Mouse (Mus musculus) testis, postnatal 14 days (tissue): Measurements from ENCODE around the gene Natd1.
"Not testable (repeated sequence)": the region's sequence is repeated elsewhere in the genome, so short reads cannot be mapped to it uniquely, and the experiment has no call there.

Source experiments
- DNase-seq: peaks from one replicate; pipeline ENCODE4 v3.0.0; 2021; ENCODE audit warnings: low spot score

The Natd1 gene

GRCm38 (mm10) chr11:60889861-60890260 lies 24.7 kb downstream of the Natd1 start:
- DNase-seq: no peak

GRCm38 (mm10) chr11:60886986-60887385 lies 27.6 kb downstream of the Natd1 start:
- not testable (repeated sequence) for DNase-seq

- DNase-seq: no peak
Measured at GRCm38 (mm10) chr11:60882386-60882785, 32.2 kb downstream of the Natd1 start.

- no peak for DNase-seq
Measured at GRCm38 (mm10) chr11:60880559-60880958, 34.0 kb downstream of the Natd1 start.

GRCm38 (mm10) chr11:60879423-60879822 lies 35.1 kb downstream of the Natd1 start:
- DNase-seq: peak; percentile 55

- peak; percentile 97 for DNase-seq
Measured at GRCm38 (mm10) chr11:60878675-60879294, 35.8 kb downstream of the Natd1 start, which contains the start of gene Tmem11. Gene Tmem11, minus strand, starts transcription at chr11:60879272.

- DNase-seq: peak; percentile 79
Measured at GRCm38 (mm10) chr11:60878056-60878612, 36.4 kb downstream of the Natd1 start.

GRCm38 (mm10) chr11:60873101-60873500 lies 41.4 kb downstream of the Natd1 start:
- no peak for DNase-seq

GRCm38 (mm10) chr11:60871409-60871808 lies 43.1 kb downstream of the Natd1 start:
- no peak for DNase-seq

GRCm38 (mm10) chr11:60869471-60869870 lies 45.1 kb downstream of the Natd1 start:
- not testable (repeated sequence) for DNase-seq

- no peak for DNase-seq
Measured at GRCm38 (mm10) chr11:60867904-60868303, 46.6 kb downstream of the Natd1 start.

- DNase-seq: no peak
Measured at GRCm38 (mm10) chr11:60867456-60867855, 47.1 kb downstream of the Natd1 start.

GRCm38 (mm10) chr11:60866021-60866420 lies 48.5 kb downstream of the Natd1 start:
- no peak for DNase-seq

GRCm38 (mm10) chr11:60864916-60865315 lies 49.6 kb downstream of the Natd1 start:
- no peak for DNase-seq

- no peak for DNase-seq
Measured at GRCm38 (mm10) chr11:60864166-60864565, 50.4 kb downstream of the Natd1 start.

- DNase-seq: no peak
Measured at GRCm38 (mm10) chr11:60863196-60863595, 51.4 kb downstream of the Natd1 start.

GRCm38 (mm10) chr11:60861993-60862392 lies 52.6 kb downstream of the Natd1 start:
- DNase-seq: no peak

- DNase-seq: no peak
Measured at GRCm38 (mm10) chr11:60856587-60856986, 58.0 kb downstream of the Natd1 start.
